Mouse (Mus musculus) left cerebral cortex, adult 9 months (tissue): Measurements from ENCODE around the gene Nup62.

Experiments used
- DNase-seq, 2 experiments: peaks; one replicate each; pipeline ENCODE4 v3.0.0; 2022; ENCODE audit warnings: low spot score in 2 of 2

Nup62 gene

GRCm38 (mm10) chr7:44819391-44819790 lies 3.5 kb downstream of the Nup62 start:
- no peak for DNase-seq

DNA sequence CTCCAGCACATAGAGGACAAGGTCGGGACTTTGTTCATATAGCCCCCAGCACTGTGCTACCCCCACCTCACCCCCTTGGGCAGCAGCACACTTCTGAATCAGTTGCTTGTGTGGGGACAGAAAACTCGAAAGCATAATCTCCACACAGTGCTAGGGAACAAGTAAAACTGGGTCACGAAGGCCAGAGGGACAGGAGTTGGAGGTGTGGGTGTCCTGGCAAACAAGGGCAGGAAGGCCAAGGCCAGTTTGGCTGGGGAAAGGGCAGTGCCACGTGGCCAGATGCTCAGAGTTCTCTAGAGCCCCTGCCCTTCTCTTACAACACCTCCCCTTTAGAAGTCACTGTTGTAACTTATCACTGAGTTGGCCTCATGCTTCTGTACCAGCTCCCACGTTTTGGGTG lies 4.0 kb downstream of the Nup62 start:
- DNase-seq: no peak

- no peak for DNase-seq
Measured at GRCm38 (mm10) chr7:44820525-44820924, 4.6 kb downstream of the Nup62 start.

DNA sequence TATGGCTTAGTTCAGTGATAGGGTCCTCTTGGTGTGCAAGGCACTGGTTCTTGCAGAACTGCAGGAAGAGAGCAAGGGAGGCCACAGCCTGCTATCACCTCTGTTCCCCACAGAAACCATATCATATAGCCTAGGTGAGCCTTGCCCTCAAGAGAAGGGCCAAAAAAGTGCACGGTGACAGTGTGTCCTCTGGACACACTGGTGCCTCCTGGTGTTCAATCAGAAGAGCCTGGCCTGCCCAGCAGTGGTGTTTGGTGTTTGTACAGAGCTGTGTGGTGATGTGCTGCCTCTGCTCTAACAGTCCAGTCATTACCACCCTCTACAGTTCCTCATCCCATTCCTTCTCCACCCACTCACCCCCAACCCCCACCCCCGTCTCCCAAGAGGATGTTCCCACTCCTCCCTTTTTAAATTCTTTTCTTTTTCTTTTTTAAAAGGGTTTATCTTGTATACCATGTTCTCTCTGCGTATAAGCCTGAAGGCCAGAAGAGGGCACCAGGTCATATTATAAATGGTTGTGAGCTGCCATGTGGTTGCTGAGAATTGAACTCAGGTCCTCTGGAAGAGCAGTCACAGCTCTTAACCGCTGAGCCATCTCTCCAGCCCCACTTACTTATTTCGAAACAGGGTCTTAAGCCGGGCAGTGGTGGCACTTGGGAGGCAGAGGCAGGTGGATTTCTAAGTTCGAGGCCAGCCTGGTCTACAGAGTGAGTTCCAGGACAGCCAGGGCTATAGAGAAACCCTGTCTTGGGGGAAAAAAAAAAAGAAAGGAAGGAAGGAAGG lies 6.0 kb downstream of the Nup62 start:
- DNase-seq: peak in 1 of 2 experiments; percentile 1

DNA sequence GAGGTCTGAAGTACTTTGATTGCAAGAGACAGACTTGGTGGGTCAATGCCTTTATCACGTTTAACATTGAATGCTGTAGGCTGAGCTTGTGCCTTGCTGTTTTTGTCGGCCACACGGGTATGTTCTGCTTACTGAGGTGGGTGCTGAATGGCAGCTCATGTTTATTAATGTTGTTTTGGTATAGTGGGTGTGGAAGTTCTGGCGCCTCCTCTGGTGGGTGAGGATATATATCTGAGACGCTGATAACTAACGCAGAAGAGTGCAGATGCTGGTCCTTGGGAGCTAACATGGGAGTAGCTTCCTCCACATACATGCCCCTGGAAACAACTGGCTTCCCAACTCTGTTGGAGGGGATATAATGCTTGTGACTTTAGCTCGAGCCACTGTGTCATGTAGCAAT lies 7.5 kb downstream of the Nup62 start:
- no peak for DNase-seq

- DNase-seq: peak in 1 of 2 experiments; percentile 79
Measured at GRCm38 (mm10) chr7:44824872-44825271, 9.0 kb downstream of the Nup62 start.

- DNase-seq: no peak
Measured at GRCm38 (mm10) chr7:44826771-44827170, 10.9 kb downstream of the Nup62 start.

GRCm38 (mm10) chr7:44828706-44829105 lies 12.8 kb downstream of the Nup62 start:
- no peak for DNase-seq

GRCm38 (mm10) chr7:44832763-44833162 lies 16.9 kb downstream of the Nup62 start:
- no peak for DNase-seq

DNA sequence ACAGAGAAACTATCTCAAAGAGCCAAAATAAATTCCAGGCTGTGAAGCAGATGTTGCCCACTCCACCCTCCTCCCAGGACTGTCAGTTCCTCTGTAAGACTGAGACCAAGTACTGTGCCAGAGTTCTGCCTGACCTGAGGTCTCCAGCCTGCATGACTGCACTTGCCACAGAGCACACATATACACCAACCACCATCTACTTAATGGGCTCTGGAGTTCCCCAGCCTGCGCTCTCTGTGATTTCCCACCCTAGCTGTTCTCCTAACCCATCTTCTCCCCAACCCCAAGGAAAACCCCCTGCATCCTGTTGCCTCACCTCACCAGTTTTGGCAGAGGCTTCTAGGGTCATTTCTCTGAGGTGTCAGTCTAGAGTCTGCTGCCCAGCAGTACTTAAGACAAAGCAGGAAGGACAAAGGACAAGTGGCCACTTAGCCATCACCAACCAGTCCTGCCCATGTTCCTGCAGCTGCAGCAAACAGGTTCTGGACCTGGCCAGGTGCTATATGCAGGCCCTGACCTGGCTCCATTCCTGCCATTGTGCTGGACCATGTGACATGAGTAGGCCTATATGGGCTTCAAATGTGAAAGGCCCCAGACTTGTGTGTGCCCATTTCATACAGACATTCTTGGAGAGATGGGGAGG lies 19.6 kb downstream of the Nup62 start:
- no peak for DNase-seq

DNA sequence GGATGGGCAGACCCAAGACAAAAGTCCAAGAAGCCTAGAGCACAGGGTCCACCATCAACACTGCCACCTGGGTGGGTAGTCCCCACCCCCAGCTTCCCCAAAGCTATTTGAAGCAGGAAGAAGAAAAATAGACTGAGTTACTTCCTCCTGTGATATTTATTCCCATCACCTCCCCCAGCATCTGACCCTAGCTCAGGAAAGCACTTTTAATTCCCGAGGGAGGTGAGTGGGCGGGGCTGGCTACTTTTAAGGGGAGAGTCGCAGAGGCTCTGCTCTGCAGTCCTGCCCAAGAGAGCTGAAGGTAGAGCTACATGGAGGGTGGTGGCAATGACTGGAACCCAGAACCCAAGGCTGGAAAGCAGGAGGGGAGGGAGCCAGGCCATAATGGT lies 20.1 kb downstream of the Nup62 start:
- no peak for DNase-seq

GRCm38 (mm10) chr7:44836423-44837053 lies 20.6 kb downstream of the Nup62 start:
- DNase-seq: no peak

GRCm38 (mm10) chr7:44838073-44838472 lies 22.2 kb downstream of the Nup62 start:
- no peak for DNase-seq

DNA sequence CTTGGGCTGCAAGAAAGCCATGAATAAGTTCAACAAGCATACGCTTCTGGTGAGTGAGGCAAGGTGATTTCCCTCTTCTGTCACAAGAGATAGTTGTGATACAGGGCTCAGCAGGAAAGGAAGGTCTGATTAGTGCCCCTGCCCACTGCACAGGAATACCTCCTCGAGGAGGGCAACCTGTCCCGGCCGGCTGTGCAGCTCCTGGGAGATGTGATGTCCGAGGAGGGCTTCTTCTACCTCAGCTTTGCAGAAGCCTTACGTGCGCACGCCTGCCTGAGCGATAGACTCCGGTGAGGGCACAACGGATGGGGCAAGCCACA lies 23.2 kb downstream of the Nup62 start:
- no peak for DNase-seq

DNA sequence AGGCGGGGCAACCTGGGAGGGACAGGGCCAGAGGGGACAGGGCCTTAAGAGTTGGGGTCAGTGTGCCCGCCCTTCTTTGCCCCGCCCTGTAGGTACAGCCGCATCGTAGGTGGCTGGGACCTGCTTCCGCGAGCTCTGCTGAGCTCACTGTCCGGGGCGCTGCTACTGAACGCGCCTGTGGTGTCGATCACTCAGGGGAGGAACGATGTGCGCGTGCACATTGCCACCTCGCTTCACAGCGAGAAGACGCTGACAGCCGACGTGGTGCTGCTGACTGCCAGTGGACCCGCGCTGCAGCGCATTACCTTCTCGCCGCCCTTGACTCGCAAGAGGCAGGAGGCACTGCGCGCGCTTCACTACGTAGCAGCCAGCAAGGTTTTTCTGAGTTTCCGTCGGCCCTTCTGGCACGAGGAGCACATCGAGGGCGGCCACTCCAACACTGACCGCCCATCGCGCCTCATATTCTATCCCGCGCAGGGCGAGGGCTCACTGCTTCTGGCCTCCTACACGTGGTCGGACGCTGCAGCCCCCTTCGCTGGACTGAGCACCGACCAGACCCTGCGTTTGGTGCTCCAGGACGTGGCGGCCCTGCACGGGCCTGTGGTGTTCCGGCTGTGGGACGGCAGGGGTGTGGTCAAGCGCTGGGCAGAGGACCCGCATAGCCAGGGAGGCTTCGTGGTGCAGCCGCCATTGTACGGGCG lies 23.8 kb downstream of the Nup62 start:
- no peak for DNase-seq

DNA sequence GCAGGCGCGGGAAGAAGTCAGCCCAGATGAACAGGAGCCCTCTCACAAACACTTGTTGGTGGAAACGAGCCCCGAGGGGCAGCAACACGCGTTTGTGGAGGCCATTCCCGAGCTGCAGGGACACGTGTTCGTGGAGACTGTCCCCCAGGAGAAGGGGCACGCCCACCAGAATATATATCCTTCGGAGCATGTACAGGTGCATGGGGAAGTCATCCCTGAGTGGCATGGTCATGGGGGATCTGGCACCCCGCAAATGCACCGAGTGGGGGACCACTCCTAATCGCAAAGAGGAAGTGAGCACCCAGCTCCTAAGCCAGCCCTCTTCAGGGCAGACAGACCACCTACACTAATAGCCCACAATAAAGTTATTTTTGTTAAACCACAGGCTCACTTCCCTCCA lies 24.5 kb downstream of the Nup62 start:
- DNase-seq: no peak

DNA sequence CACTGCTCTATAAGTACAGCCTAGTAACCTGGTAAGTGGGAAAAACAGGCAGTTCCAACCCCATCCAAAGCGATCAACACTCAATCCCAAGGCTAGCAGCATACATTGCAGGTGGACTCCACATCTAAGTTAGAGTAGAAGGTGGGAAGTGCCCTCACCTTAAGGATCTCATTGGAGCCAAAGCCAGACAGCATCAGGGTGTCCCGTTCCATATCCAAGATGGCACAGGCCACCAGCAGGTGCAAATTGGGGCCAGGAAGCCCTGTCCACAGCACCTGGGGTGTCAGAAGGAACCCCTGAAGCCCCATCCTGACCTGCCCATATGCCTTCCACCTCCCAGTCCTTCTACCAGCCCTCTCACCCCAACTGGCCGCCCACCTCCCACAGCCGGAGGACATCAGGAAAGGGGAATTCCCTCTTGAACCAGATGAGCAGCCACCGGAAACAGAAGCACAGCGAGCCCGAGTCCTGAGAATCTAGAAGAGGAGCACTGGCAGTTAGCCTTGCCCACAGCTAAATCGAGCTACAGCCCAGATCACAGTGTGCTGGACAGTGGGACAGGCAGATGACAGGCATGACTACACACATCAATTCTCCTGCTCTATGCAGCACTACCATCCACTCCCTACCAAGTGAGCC lies 26.1 kb downstream of the Nup62 start:
- DNase-seq: no peak

- no peak for DNase-seq
Measured at GRCm38 (mm10) chr7:44845006-44845405, 29.1 kb downstream of the Nup62 start.

GRCm38 (mm10) chr7:44846804-44847203 lies 30.9 kb downstream of the Nup62 start:
- DNase-seq: no peak

DNA sequence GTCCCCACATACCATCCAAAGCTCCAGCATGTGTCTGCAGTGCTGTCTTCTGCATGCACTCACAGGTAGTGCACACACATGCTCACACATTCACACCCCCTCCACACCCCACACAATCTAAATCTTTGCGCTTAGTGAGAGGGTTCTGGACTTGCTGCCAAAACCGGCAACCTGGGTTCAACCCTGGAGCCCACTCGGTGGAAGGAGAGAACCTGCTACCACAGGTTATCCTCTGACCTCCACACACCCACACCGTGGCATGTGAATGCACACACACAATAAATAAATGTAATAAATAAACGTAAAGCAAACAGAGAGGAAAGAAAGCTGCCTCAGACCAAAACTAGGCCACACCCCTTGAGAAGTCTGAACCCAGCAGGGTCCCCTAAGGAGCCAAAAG lies 31.9 kb downstream of the Nup62 start:
- DNase-seq: no peak

GRCm38 (mm10) chr7:44848561-44849415 lies 32.9 kb downstream of the Nup62 start, which contains the start of the genes Akt1s1 and Tbc1d17:
Gene Akt1s1 (plus strand): TSS chr7:44848991.
Gene Tbc1d17 (minus strand): TSS chr7:44849079.
- DNase-seq: peak; percentile 100
